In genomic region chr13:76810496-76810939, GRCm38 (mm10) we compare ENCODE assay signal across 7 mouse cellular contexts.
A peak's percentile ranks its signal among the peaks of the same experiment; 100 is the strongest.
DNase-seq lines count a peak whose midpoint lies in the region; ATAC-seq and TF ChIP-seq lines count a peak whose summit lies in the region.

No protein-coding gene starts in this region.

- no peak for ATAC-seq in intestine, embryonic 16.5 days

- 4% methylated on average over 7 of the region's 7 CpGs for WGBS in midbrain, embryonic 10.5 days
- WGBS in intestine, embryonic 16.5 days = 28% methylated on average over 7 of the region's 7 CpGs

- H3K9ac ChIP-seq in ES-E14 (ENCODE audit: insufficient read depth, low read depth, low read length, poor library complexity, severe bottlenecking) = no peak overlapping the region
- H3K9ac ChIP-seq in intestine, embryonic 16.5 days (ENCODE audit: low read depth, low read length) = no peak overlapping the region

- peaks cover 90% of the 10 kb centered on the region for H3K27me3 ChIP-seq in midbrain, embryonic 10.5 days (ENCODE audit: low read depth, poor library complexity, severe bottlenecking)
- H3K27me3 ChIP-seq in intestine, embryonic 16.5 days (replicated peaks; ENCODE audit: control insufficient read depth, insufficient read depth, low read length) = no peaks in the 10 kb centered on the region

- H3K4me1 ChIP-seq in ES-E14 (ENCODE audit: control insufficient read depth in 2 of 2, insufficient read depth in 2 of 2, low read length in 2 of 2, poor library complexity in 1 of 2) = no peaks in the 10 kb centered on the region
- H3K4me1 ChIP-seq in midbrain, embryonic 10.5 days = peaks cover 27% of the 10 kb centered on the region
- H3K4me1 ChIP-seq in intestine, embryonic 16.5 days (ENCODE audit: control insufficient read depth, insufficient read depth, low read length) = no peaks in the 10 kb centered on the region

- peak; percentile 17 for DNase-seq in ES-E14 (ENCODE audit: low read depth, low spot score)
- DNase-seq in embryo, embryonic 10 days (ENCODE audit: low spot score) = peak; percentile 92
- DNase-seq in heart, postnatal 36 days = peak; percentile 1 to 3
- peak; percentile 88 for DNase-seq in midbrain, embryonic 10.5 days (ENCODE audit: low spot score)
- DNase-seq in gastrocnemius, postnatal 36 days = no peak
- DNase-seq in thymus, postnatal 10 days (ENCODE audit: low spot score in 2 of 2) = no peak

- H3K4me2 ChIP-seq in intestine, embryonic 16.5 days (ENCODE audit: low read depth, low read length) = no peak overlapping the region

- intact Hi-C loops in heart, postnatal 36 days (cut with DNase I) = no loop called here
- intact Hi-C loops in gastrocnemius, postnatal 36 days (cut with DNase I) = no loop called here

- H3K27ac ChIP-seq in ES-E14 (ENCODE audit: insufficient read depth, low read depth, low read length, poor library complexity, severe bottlenecking) = no peak overlapping the region
- 0 out of 2 replicates have a peak overlapping the region, but pooled peaks have one; percentile 1 for H3K27ac ChIP-seq in midbrain, embryonic 10.5 days (replicated peaks)
- H3K27ac ChIP-seq in intestine, embryonic 16.5 days (ENCODE audit: low read length) = no peak overlapping the region

- no peaks in the 10 kb centered on the region for H3K9me3 ChIP-seq in ES-E14 (ENCODE audit: control insufficient read depth, insufficient read depth, low read depth, low read length)
- H3K9me3 ChIP-seq in midbrain, embryonic 10.5 days (replicated peaks) = no peaks in the 10 kb centered on the region
- H3K9me3 ChIP-seq in intestine, embryonic 16.5 days (ENCODE audit: control insufficient read depth, low read length) = no peaks in the 10 kb centered on the region

- no peaks in the 10 kb centered on the region for H3K36me3 ChIP-seq in ES-E14 (ENCODE audit: control insufficient read depth, insufficient read depth, low read length, poor library complexity, severe bottlenecking)
- H3K36me3 ChIP-seq in midbrain, embryonic 10.5 days = no peaks in the 10 kb centered on the region
- H3K36me3 ChIP-seq in intestine, embryonic 16.5 days (ENCODE audit: control insufficient read depth, insufficient read depth, low read length) = no peaks in the 10 kb centered on the region

- H3K4me3 ChIP-seq in ES-E14 (ENCODE audit: insufficient read depth in 1 of 2, low read depth in 1 of 2, low read length in 2 of 2, poor library complexity in 1 of 2, severe bottlenecking in 1 of 2) = no peak overlapping the region
- H3K4me3 ChIP-seq in midbrain, embryonic 10.5 days = peak overlapping the region; percentile 7; the same call in 1 of the 2 replicates
- no peak overlapping the region for H3K4me3 ChIP-seq in intestine, embryonic 16.5 days (ENCODE audit: low read length)

- in situ Hi-C loops in ES-E14 (cut with MboI; ENCODE audit: low sequenced_read_pairs in 2 of 2, unreplicated experiment in 2 of 2) = no loop called here

TF ChIP-seq in ES-E14, 5 proteins besides CTCF, POLR2A, EP300 and RAD21:
- no peak for TF ChIP-seq ZNF384 (IDR thresholded peaks at IDR 0.05; ENCODE audit: low read depth, low read length)
- TF ChIP-seq ZC3H11A (IDR thresholded peaks at IDR 0.05; ENCODE audit: borderline replicate concordance, low read depth, low read length) = no peak
- no peak for TF ChIP-seq MAFK (IDR thresholded peaks at IDR 0.05; ENCODE audit: insufficient read depth, low read depth, low read length)
- TF ChIP-seq CHD2 (IDR thresholded peaks at IDR 0.05; ENCODE audit: low read depth, low read length) = no peak
- TF ChIP-seq HCFC1 (IDR thresholded peaks at IDR 0.05; ENCODE audit: borderline replicate concordance, insufficient read depth, low read length) = no peak

Comparison
In these comparisons a context has a peak if more than half of its experiments do, and no peak if none do; other contexts are left out.
1. DNase-seq: peak in ES-E14 (single experiment), embryo, embryonic 10 days (single experiment), heart, postnatal 36 days (2 of 2) and midbrain, embryonic 10.5 days (single experiment); none in gastrocnemius, postnatal 36 days (0 of 2) and thymus, postnatal 10 days (0 of 2).